Mouse (Mus musculus) liver, adult 2 months (tissue): ENCODE measurements at regions not wholly inside any gene's neighbourhood (a gene's known extent, or its start where the extent isn't known, plus 50 kb on each side); places are given as distances from the start of the nearest gene placed in this dataset.
"Not testable (repeated sequence)": the region's sequence is repeated elsewhere in the genome, so short reads cannot be mapped to it uniquely, and the experiment has no call there.

Experiments
- DNase-seq: peaks from one replicate; pipeline ENCODE4 v3.0.0-alpha.2; 2011; ENCODE audit warnings: low read depth, low spot score; ENCODE audit errors: extremely low read depth
- H3K27ac ChIP-seq: fragments of 200-500 bp; replicated peaks from 2 replicates; pipeline ENCODE4 v1.5.1; 2012; ENCODE audit warnings: low read depth, mild to moderate bottlenecking, control low read depth, inconsistent platforms, low read length; ENCODE audit not compliant: insufficient read depth
- H3K27me3 ChIP-seq: fragments of 200-500 bp; 2 replicates; pipeline ENCODE4 v1.6.1; 2012; ENCODE audit warnings: mild to moderate bottlenecking, moderate library complexity, low read length, inconsistent platforms; ENCODE audit not compliant: control insufficient read depth, insufficient read depth
- H3K36me3 ChIP-seq: fragments of 200-500 bp; 2 replicates; pipeline ENCODE4 v1.6.1; 2012; ENCODE audit warnings: low read length, inconsistent platforms; ENCODE audit not compliant: control insufficient read depth, insufficient read depth
- H3K4me1 ChIP-seq: fragments of 200-500 bp; 2 replicates; pipeline ENCODE4 v1.6.1; 2011; ENCODE audit warnings: low read length; ENCODE audit not compliant: control insufficient read depth, insufficient read depth
- H3K4me3 ChIP-seq: fragments of 200-500 bp; 2 replicates; pipeline ENCODE4 v1.5.1; 2011; ENCODE audit warnings: low read depth, mild to moderate bottlenecking, control low read depth, low read length, moderate library complexity; ENCODE audit not compliant: insufficient read depth
- H3K79me2 ChIP-seq: fragments of 200-500 bp; 2 replicates; pipeline ENCODE4 v1.6.1; 2012; ENCODE audit warnings: inconsistent platforms, mild to moderate bottlenecking, low read length, moderate library complexity; ENCODE audit not compliant: control insufficient read depth, insufficient read depth
- H3K9ac ChIP-seq: fragments of 200-500 bp; 2 replicates; pipeline ENCODE4 v1.6.1; 2012; ENCODE audit warnings: low read depth, mild to moderate bottlenecking, control low read depth, inconsistent platforms, low read length
- CTCF ChIP-seq: fragments of 200-500 bp; IDR thresholded peaks from 2 replicates; pipeline ENCODE4 v1.5.1; 2011; ENCODE audit warnings: low read depth, low read length, control low read depth
- POLR2A ChIP-seq: fragments of 200-500 bp; IDR thresholded peaks from 2 replicates; pipeline ENCODE4 v1.6.1; 2011; ENCODE audit warnings: low read length, control low read depth; ENCODE audit not compliant: insufficient read depth; ENCODE audit errors: extremely low read depth
- WGBS: fragments of 180-500 bp; shearing (Covaris S2); methylation state at CpG from one replicate; pipeline ENCODE4 v1.1.7; 2018; 5-methylcytosine and 5-hydroxymethylcytosine counted together

DNA sequence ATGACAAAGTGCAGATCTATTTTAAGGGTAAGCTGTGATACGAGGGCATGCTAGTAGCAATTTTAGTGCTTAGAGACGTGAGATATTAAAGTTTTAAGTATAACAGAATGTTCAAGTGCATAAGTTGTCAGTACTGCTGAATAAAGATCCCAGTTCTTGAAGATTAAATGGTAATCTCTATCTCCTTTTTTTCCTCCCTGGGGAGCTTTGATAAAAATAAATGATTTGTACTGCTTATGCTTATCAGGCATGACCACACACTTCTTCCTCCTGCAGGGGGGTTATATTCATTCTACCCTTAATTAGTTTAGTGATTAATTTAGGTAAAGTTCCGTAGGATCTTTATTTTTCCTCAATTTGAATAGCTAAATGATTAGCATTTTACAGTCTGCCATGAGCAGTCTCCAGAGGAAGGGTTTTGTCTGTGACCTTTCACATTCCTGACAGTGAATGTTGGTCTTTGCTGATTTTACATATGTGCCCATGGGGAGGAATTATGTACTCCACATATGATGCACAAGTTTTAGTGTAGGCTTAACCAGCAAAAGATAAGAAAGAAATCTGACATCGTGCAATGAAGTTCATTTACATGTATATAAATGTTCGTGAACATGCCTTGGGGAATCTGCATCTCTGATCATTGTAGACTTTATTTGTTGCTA lies 515.5 kb downstream of the Nova1 start:
- DNase-seq = no peak
- no peak for TF ChIP-seq CTCF
- TF ChIP-seq POLR2A = no peak
- Histone ChIP-seq H3K36me3 (no peaks in the 10 kb centered on the region), H3K4me3 (no peak overlapping the region), H3K9ac (no peak overlapping the region), H3K4me1 (no peaks in the 10 kb centered on the region), H3K27ac (no peak overlapping the region), H3K79me2 (no peaks in the 10 kb centered on the region), H3K27me3 (no peaks in the 10 kb centered on the region)
- 68% methylated on average over 5 of the region's 5 CpGs for WGBS

DNA sequence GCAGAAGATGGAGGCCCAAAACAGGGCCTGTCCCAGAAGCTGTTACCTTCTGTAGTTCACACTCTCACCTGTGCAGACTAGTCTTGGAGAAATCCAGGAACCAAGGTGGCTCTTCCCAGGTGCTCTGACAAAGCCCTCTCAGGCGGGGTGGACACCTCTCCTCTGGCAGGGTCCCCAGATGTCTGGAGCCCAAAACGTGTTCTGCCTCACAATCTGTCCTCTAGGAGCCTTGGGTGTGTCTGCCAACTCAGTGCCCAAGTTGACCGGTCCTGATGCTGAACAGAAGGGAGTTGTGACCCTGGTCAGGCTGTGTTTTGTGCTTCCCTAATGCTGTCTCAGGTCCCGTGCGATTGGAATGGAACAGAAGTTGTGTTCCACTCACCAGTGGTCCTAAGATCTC lies 519.8 kb downstream of the Nova1 start:
- Histone ChIP-seq H3K27me3 (no peaks in the 10 kb centered on the region), H3K79me2 (no peaks in the 10 kb centered on the region), H3K9ac (no peak overlapping the region), H3K27ac (no peak overlapping the region), H3K36me3 (no peaks in the 10 kb centered on the region), H3K4me1 (no peaks in the 10 kb centered on the region), H3K4me3 (no peak overlapping the region)
- DNase-seq = no peak
- WGBS = 72% methylated on average over 5 of the region's 5 CpGs
- TF ChIP-seq POLR2A (no peak), CTCF (no peak)

DNA sequence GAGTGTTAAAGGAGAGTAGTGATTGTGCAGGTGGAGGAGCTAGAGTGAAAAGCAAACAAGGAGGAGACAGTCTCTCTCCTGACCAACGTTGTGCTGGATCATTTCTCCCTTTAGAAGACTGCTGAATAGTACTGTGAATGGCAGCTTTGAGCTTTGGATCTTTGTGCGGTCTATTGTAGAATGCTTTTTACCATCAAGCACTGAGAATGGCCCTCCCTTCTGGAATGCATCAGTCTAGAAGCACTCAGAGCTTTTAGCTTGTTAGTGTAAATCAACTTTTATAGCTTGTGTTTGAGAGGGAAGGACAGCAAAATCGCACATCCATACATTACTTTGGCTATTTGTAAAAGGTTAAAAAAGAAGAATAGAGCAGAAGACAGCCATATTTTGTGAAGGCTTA lies 534.2 kb downstream of the Nova1 start:
- no peak for DNase-seq
- Histone ChIP-seq H3K79me2 (no peaks in the 10 kb centered on the region), H3K36me3 (no peaks in the 10 kb centered on the region), H3K4me3 (no peak overlapping the region), H3K27ac (no peak overlapping the region), H3K9ac (no peak overlapping the region), H3K27me3 (no peaks in the 10 kb centered on the region), H3K4me1 (no peaks in the 10 kb centered on the region)
- no peak for TF ChIP-seq POLR2A
- no peak for TF ChIP-seq CTCF
- 69% methylated on average over 3 of the region's 3 CpGs for WGBS

- no peaks in the 10 kb centered on the region for H3K79me2 ChIP-seq
- H3K4me3 ChIP-seq = no peak overlapping the region
- TF ChIP-seq CTCF = no peak
- no peak for TF ChIP-seq POLR2A
- no peaks in the 10 kb centered on the region for H3K4me1 ChIP-seq
- no peak overlapping the region for H3K9ac ChIP-seq
- no peak overlapping the region for H3K27ac ChIP-seq
- WGBS = 63% methylated on average over 1 of the region's 1 CpGs
- no peaks in the 10 kb centered on the region for H3K36me3 ChIP-seq
- DNase-seq = no peak
- H3K27me3 ChIP-seq = no peaks in the 10 kb centered on the region
Observed at GRCm38 (mm10) chr12:46248402-46249018, 570.2 kb downstream of the Nova1 start.

DNA sequence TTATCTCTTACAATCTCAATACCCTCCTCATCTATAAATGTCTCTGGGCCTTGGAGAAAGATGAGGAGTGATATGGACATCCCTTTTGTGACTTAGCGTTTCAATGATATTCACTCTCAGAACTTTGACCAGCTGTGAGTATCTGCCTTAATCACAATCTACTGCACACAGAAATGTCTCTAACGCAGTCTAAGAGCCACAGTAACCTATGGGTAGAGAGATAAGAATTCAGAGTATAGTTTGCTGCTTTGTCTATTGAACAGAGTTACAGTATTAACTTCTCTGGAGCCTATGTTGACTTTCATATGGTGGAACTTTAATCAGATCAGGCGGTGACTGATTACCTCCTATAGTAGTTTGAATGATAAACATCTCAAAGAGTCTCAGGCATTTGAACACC lies 573.8 kb downstream of the Nova1 start:
- H3K79me2 ChIP-seq = no peaks in the 10 kb centered on the region
- no peaks in the 10 kb centered on the region for H3K4me1 ChIP-seq
- no peak for DNase-seq
- no peaks in the 10 kb centered on the region for H3K36me3 ChIP-seq
- TF ChIP-seq CTCF = no peak
- no peak for TF ChIP-seq POLR2A
- H3K4me3 ChIP-seq = no peak overlapping the region
- 76% methylated on average over 3 of the region's 3 CpGs for WGBS
- no peak overlapping the region for H3K27ac ChIP-seq
- H3K27me3 ChIP-seq = no peaks in the 10 kb centered on the region
- H3K9ac ChIP-seq = no peak overlapping the region

DNA sequence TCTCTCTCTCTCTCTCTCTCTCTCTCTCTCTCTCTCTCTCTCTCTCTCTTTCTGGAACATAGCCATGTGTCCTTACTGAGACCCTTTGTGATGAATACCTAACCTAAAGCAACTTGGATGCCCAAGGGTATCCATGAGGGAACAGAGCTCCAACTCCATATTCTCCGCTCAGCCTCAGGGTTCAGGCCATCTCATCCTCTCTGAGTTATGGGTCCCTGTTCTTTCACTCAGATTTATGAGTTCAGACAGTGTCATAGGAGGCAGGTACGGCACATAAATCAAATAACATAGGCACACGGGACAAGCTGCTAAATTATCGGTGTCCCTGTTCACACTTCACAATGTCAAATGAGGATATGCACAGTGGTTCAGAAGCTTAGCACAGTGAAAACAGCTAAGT lies 586.4 kb downstream of the Nova1 start:
- Histone ChIP-seq H3K36me3 (no peaks in the 10 kb centered on the region), H3K4me3 (no peak overlapping the region), H3K9ac (no peak overlapping the region), H3K4me1 (no peaks in the 10 kb centered on the region), H3K79me2 (no peaks in the 10 kb centered on the region), H3K27me3 (no peaks in the 10 kb centered on the region), H3K27ac (no peak overlapping the region)
- TF ChIP-seq CTCF (no peak), POLR2A (no peak)
- WGBS = 91% methylated on average over 4 of the region's 4 CpGs
- no peak for DNase-seq

DNA sequence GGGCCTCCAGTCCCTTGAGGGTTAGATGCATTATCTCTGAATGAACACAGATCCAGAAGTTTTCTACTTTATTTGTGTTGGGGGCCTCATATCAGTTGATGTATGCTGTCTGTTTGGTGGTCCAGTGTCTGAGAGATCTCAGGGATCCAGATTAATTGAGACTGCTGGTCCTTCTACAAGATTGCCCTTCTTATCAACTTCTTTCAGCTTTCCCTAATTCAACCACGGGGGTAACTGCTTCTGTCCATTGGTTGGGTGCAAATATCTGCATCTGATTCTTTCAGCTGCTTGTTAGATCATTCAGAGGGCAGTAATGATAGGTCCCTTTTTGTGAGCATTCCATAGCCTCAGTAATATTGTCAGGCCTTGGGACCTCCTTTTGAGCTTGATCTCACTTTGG lies 603.4 kb downstream of the Nova1 start:
- not testable (repeated sequence) for H3K27me3 ChIP-seq, DNase-seq, H3K79me2 ChIP-seq, H3K4me3 ChIP-seq, H3K27ac ChIP-seq, H3K9ac ChIP-seq, H3K36me3 ChIP-seq, H3K4me1 ChIP-seq
- WGBS = 24% methylated on average over 1 of the region's 1 CpGs
